Mouse (Mus musculus) megakaryocyte, embryonic 14.5 days (primary cell): ENCODE data around the gene Kank1. TPM values are rescaled to one million over a fixed set of nuclear protein-coding genes. Genes with fewer than 3 reads are reported as not detected.

Source experiments
- H3K27me3 ChIP-seq: replicated peaks from 2 replicates; pipeline ENCODE3; 2012; ENCODE audit warnings: inconsistent platforms
- H3K36me3 ChIP-seq: replicated peaks from 2 replicates; pipeline ENCODE3; 2012; ENCODE audit warnings: low read length, inconsistent platforms, mixed read lengths
- H3K4me1 ChIP-seq: 2 replicates; pipeline ENCODE4 v1.6.1; 2012; ENCODE audit warnings: inconsistent platforms
- H3K4me3 ChIP-seq: replicated peaks from 2 replicates; pipeline ENCODE3; 2012; ENCODE audit warnings: moderate library complexity, mild to moderate bottlenecking, inconsistent platforms
- H3K9me3 ChIP-seq: 2 replicates; pipeline ENCODE4 v1.6.1; 2012; ENCODE audit warnings: inconsistent platforms
- FLI1 ChIP-seq: IDR thresholded peaks from 2 replicates; pipeline ENCODE4 v1.6.1; 2012; ENCODE audit warnings: low read length, inconsistent platforms, mixed read lengths
- GATA1 ChIP-seq: IDR thresholded peaks from 3 replicates; pipeline ENCODE4 v1.6.1; 2012; ENCODE audit warnings: mixed read lengths, low read length, inconsistent platforms, borderline replicate concordance
- polyA plus RNA-seq: library from polyadenylated mRNA; stranded (reverse); fragments of >175 nt; gene quantifications from 2 replicates; pipeline ENCODE4 v1.2.3, GENCODE M21; 2012; ENCODE audit warnings: low replicate concordance; ENCODE audit not compliant: insufficient read depth

Gene Kank1
- polyA plus RNA-seq, 1 experiment = 0.12 TPM

DNA sequence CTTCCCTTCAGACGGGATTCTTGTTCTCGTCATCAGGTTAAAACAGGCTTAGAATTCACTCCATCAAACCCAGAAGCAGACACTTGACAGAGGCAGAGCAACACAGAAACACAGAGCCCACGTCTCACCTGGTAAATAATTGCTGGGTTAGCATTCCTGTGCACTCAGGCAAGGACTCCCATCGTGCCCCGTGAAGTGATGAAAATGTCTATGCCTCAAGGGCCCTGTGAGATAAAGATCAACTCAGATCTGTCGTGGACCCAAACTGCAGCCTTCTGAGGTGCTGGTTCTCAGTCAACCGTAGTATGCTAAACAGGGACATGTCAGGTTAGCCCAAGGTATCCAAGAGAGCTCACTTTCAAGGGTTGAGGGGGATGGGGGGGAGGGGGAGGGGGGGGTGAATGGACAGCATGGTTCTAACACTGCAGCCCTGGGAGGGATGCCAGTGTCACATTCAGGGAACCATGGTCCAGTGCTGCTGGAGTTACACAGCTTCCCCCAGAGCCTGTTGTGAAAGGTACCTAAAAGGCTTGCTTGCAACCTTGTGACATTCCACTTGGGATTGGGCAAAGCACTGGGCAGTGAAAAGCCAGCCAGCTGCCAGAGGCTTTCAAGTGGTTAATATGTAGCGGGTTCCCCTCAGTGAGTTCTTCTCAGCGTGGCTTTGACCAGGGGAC is 14.7 kb upstream of the Kank1 start:
- no peaks in the 10 kb centered on the region for H3K36me3 ChIP-seq
- H3K4me1 ChIP-seq = no peaks in the 10 kb centered on the region
- peaks cover 19% of the 10 kb centered on the region for H3K9me3 ChIP-seq
- peaks cover 12% of the 10 kb centered on the region for H3K27me3 ChIP-seq
- no peak overlapping the region for H3K4me3 ChIP-seq
- TF ChIP-seq FLI1 = no peak
- no peak for TF ChIP-seq GATA1

DNA sequence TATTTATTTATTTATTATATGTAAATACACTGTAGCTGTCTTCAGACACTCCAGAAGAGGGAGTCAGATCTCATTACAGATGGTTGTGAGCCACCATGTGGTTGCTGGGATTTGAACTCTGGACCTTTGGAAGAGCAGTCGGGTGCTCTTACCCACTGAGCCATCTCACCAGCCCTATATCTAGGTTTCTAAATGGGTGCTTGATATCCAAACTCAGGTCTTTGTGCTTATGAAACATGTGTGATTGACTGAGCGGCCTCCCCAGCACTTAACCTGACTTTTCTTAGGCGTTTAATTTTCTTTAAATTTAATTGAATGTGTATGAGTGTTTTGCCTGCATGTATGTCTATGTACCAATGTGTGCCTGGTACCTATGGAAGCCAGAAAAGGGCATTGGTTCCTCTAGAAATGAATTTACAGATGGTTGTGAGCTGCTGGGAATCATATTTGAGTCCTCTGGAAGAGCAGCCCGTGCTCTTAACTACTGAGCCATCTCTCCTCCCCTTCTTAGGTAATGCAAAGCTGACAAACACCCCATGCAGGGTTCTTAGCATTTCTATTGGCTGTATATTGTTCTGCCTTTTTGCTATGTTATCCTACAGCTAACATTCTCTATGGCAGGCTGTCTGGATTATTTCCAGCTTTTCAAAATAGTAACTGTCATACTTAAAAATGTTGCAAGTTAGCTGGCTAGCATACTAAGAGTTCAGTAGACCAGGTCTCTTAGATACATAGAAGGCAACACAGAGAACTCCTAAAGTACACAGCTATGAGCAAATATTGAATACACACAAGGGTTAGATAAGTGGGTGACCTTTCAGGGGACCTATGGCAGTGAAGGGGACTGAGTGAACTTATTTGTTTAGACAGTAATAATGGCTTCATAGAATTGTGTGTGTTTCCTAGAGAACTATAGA is 6.5 kb upstream of the Kank1 start:
- H3K4me3 ChIP-seq = no peak overlapping the region
- no peak for TF ChIP-seq FLI1
- TF ChIP-seq GATA1 = no peak
- H3K9me3 ChIP-seq = no peaks in the 10 kb centered on the region
- peaks cover 20% of the 10 kb centered on the region for H3K27me3 ChIP-seq
- peaks cover 23% of the 10 kb centered on the region for H3K4me1 ChIP-seq
- H3K36me3 ChIP-seq = no peaks in the 10 kb centered on the region

DNA sequence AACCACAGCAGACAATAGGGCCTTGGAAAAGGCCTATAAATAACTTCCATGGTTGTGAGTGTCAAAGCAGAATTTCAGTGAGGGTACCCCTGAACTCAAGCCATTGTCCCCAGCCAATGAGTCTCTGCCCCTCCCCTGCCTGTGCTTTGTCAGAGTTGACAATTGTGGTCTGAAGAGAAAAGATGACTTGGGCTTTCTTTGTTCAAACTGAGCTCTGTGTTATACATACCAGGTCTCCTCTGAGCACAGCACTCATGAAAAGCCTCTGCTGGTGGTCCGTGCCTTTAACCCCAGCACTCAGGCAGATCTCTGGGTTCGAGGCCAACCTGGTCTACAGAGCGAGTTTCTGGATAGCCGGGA is 5.8 kb upstream of the Kank1 start:
- Histone ChIP-seq H3K36me3 (no peaks in the 10 kb centered on the region), H3K4me1 (peaks cover 23% of the 10 kb centered on the region), H3K9me3 (no peaks in the 10 kb centered on the region), H3K4me3 (no peak overlapping the region), H3K27me3 (peaks cover 21% of the 10 kb centered on the region)
- no peak for TF ChIP-seq FLI1
- no peak for TF ChIP-seq GATA1

DNA sequence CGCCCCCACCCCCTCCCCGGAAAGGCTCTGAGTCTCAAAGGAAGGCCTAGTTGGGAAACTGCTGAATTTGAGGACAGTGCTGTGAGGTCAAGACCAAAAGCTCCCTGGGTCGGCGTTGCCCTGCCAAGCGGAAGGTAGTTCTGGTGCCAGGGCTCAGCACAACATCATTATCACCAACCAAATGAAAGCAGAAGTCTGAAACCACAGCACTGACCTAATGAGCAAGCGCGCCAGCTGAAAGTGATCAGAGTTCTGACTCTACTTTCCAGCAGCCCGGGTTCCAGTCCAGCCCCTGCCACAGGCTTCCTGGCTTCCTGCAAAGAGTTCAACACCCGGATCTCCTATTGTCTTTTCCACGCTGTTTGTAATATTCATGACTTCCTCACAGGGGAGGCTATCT is 4.7 kb upstream of the Kank1 start:
- Histone ChIP-seq H3K36me3 (no peaks in the 10 kb centered on the region), H3K9me3 (no peaks in the 10 kb centered on the region), H3K4me1 (peaks cover 32% of the 10 kb centered on the region), H3K27me3 (peaks cover 31% of the 10 kb centered on the region), H3K4me3 (no peak overlapping the region)
- TF ChIP-seq GATA1 (no peak), FLI1 (no peak)

DNA sequence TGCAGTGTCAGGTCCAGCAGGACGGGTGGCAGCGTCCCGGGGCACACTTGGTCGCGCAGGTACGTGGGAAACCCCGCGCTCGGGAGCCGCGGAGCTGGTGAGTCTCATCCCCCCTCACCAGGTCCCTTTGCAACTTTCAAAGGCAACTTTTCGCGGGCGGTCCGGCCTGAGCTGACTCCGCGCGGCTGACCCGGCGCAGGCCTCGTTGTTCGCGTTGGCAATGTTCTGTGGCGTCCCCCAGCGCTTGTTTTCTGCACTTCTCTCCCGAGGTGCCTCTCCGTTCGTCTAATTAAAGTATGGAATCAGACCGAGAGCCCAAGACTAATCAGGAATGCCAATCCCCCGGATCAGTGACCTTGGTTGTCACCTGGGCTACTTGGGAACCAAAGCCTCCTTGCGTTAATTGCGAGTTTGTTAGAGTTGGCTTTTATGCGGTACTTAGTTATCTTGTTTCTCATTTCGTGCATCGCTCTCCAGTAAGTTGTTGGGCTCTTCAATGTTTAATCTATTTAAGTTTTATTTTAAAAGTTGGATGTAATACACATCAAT is 791 bp downstream of the Kank1 start:
- Histone ChIP-seq H3K36me3 (no peaks in the 10 kb centered on the region), H3K9me3 (no peaks in the 10 kb centered on the region), H3K4me3 (peak overlapping the region; percentile 91), H3K27me3 (peaks cover 62% of the 10 kb centered on the region), H3K4me1 (peaks cover 15% of the 10 kb centered on the region)
- TF ChIP-seq FLI1 (no peak), GATA1 (no peak)

DNA sequence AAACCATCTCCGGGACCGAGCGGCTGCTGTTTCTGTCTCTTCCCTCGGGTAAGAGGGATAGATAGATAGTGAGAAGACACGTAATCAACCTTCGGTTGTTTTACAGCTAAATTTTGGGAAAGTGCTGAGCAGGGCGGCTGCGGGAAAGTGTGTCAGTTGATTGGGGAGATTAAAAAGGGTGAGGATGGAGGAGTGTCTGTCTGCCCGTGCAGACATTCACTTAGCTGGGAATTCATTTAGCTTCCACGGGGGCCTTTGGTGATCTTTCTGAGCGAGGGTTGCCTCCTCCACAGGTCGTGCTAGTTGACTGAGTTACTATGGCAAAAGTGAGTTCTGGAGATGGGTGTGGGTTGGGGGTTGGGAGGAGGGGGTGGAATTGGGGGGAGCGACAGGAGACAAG is 1.3 kb downstream of the Kank1 start:
- no peaks in the 10 kb centered on the region for H3K9me3 ChIP-seq
- H3K27me3 ChIP-seq = peaks cover 61% of the 10 kb centered on the region
- no peaks in the 10 kb centered on the region for H3K36me3 ChIP-seq
- TF ChIP-seq FLI1 (no peak), GATA1 (no peak)
- peaks cover 15% of the 10 kb centered on the region for H3K4me1 ChIP-seq
- no peak overlapping the region for H3K4me3 ChIP-seq

DNA sequence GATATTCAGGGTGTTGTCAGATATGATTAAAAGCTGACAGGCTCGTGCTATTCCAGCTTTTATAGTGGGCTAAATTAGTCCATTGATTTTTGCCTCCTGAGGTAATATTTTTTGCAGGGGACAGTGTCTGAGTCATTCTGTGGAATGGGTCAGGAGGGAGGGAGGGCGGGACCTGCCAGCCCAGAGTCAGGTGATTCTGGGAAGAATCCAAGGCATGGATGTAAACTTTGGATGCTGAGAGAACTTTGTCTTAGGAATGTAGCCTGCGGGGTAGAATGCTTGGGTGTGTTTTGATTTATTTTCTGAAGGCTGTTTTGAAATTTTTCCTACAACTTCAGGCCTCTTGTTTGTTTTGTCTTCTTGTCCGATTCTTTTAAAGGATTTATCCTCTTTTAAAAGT is 6.8 kb downstream of the Kank1 start:
- Histone ChIP-seq H3K4me1 (no peaks in the 10 kb centered on the region), H3K9me3 (no peaks in the 10 kb centered on the region), H3K36me3 (no peaks in the 10 kb centered on the region), H3K4me3 (no peak overlapping the region), H3K27me3 (peaks cover 33% of the 10 kb centered on the region)
- TF ChIP-seq FLI1 (no peak), GATA1 (no peak)

DNA sequence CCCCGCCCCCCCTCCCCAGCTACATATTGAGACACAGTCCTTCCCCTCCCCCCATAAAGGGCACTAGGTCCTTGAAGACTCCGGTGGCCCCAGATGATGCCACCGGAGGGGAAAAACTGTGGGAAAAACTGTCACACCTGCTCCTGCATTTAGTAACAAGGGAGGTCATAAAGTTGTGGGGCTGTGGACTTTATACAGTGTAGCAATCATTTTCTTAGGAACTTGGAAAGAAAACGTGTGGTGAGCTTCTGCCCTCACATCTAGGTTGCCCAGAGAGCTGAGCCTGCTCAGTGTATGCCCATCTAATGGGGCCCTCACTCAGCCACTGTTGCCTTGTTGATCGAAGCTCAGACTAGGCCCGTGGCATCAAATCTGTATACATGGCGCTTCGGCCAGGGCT is 9.3 kb downstream of the Kank1 start:
- Histone ChIP-seq H3K36me3 (no peaks in the 10 kb centered on the region), H3K27me3 (peaks cover 17% of the 10 kb centered on the region), H3K4me3 (no peak overlapping the region), H3K9me3 (no peaks in the 10 kb centered on the region), H3K4me1 (no peaks in the 10 kb centered on the region)
- TF ChIP-seq FLI1 = no peak
- TF ChIP-seq GATA1 = no peak

DNA sequence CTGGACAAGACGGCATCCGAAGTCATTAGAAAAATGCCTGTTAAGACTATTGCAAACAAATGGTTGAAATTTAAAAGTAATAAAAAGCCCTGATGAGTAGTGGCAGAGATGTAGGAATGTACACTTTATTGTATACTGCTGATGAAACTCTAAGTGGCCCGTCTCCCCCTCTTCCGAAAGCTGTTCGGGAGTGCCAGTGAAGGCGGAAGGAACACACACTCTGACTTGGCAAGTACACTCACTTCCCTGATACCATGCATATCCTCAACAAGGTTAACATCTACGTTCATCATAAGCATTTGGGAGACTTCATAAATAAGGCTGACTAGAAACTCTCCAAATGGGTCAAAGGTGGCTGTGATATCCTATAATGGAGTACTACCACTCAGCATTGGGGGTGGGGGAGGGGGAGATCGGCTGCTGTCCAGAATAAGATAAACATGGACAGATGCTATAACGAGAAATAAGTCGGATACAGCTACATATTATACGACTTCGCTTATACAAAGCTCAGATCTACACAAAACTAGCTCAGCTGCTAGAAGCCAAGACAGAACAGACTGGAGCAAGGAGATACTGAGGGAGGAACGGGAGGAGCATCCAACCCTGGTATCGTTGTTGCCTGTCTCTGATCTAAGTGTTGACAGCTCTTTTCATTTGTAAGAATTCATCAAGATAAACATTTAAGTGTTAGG is 11.2 kb downstream of the Kank1 start:
- Histone ChIP-seq H3K4me3 (no peak overlapping the region), H3K9me3 (no peaks in the 10 kb centered on the region), H3K27me3 (peaks cover 16% of the 10 kb centered on the region), H3K4me1 (no peaks in the 10 kb centered on the region), H3K36me3 (no peaks in the 10 kb centered on the region)
- TF ChIP-seq FLI1 (no peak), GATA1 (no peak)
